Mouse (Mus musculus) intestine, embryonic 15.5 days (tissue): ENCODE data around the gene Mob3a. TPM values are rescaled to one million over a fixed set of nuclear protein-coding genes. Genes with fewer than 3 reads are reported as not detected.
"Not testable (repeated sequence)": the region's sequence is repeated elsewhere in the genome, so short reads cannot be mapped to it uniquely, and the experiment has no call there.

ENCODE experiments used
- ATAC-seq: fragments of 200-750 bp; cut with Nextera tagmentation; 2 replicates; pipeline ENCODE4 v1.8.0; 2017; ENCODE audit warnings: moderate TSS enrichment, moderate library complexity
- H3K27ac ChIP-seq: fragments of 300-500 bp; sonication (generic); 2 replicates; pipeline ENCODE4 v1.5.1; 2015; ENCODE audit warnings: mild to moderate bottlenecking, inconsistent platforms
- H3K27me3 ChIP-seq: fragments of 300-500 bp; sonication (generic); replicated peaks from 2 replicates; pipeline ENCODE4 v1.6.1; 2015; ENCODE audit warnings: inconsistent platforms
- H3K36me3 ChIP-seq: fragments of 300-500 bp; sonication (generic); 2 replicates; pipeline ENCODE4 v1.6.1; 2015; ENCODE audit warnings: inconsistent platforms
- H3K4me1 ChIP-seq: fragments of 300-500 bp; sonication (generic); replicated peaks from 2 replicates; pipeline ENCODE4 v1.6.1; 2015; ENCODE audit warnings: inconsistent platforms
- H3K4me2 ChIP-seq: fragments of 300-500 bp; sonication (generic); replicated peaks from 2 replicates; pipeline ENCODE4 v1.6.1; 2015; ENCODE audit warnings: mild to moderate bottlenecking, inconsistent platforms
- H3K4me3 ChIP-seq: fragments of 300-500 bp; sonication (generic); replicated peaks from 2 replicates; pipeline ENCODE4 v1.5.1; 2015; ENCODE audit warnings: inconsistent platforms
- H3K9ac ChIP-seq: fragments of 300-500 bp; sonication (generic); 2 replicates; pipeline ENCODE4 v1.6.1; 2015; ENCODE audit warnings: inconsistent platforms
- H3K9me3 ChIP-seq: fragments of 300-500 bp; sonication (generic); 2 replicates; pipeline ENCODE4 v1.6.1; 2016; ENCODE audit warnings: inconsistent platforms
- WGBS: fragments of 180-500 bp; shearing (Covaris S2); methylation state at CpG from one replicate; pipeline ENCODE4 v1.1.7; 2015; 5-methylcytosine and 5-hydroxymethylcytosine counted together
- polyA plus RNA-seq: library from polyadenylated mRNA; unstranded; fragments of >200 nt; fragmentation: Nextera tagmentation; extraction: Ambion mirVana; gene quantifications from 2 replicates; pipeline ENCODE4 v1.2.1, GENCODE M21; 2015

Mob3a gene
- polyA plus RNA-seq, 1 experiment from 2014 or later = 40.4 TPM

- Histone ChIP-seq H3K4me3 (peak overlapping the region; percentile 83), H3K27me3 (no peaks in the 10 kb centered on the region), H3K36me3 (no peaks in the 10 kb centered on the region), H3K4me1 (peaks cover 30% of the 10 kb centered on the region), H3K9ac (peak overlapping the region; percentile 92), H3K9me3 (no peaks in the 10 kb centered on the region), H3K4me2 (peak overlapping the region; percentile 83), H3K27ac (peak overlapping the region; percentile 71; the same call in 1 of the 2 replicates)
- WGBS = 2% methylated on average over 10 of the region's 12 CpGs
- ATAC-seq = peak; percentile 24
Observed at GRCm38 (mm10) chr10:80655406-80656129, 46.2 kb downstream of the Mob3a start.

GRCm38 (mm10) chr10:80654866-80655265 lies 46.9 kb downstream of the Mob3a start:
- Histone ChIP-seq H3K27me3 (no peaks in the 10 kb centered on the region), H3K4me3 (peak overlapping the region; percentile 83), H3K9me3 (no peaks in the 10 kb centered on the region), H3K27ac (no peak overlapping the region), H3K36me3 (no peaks in the 10 kb centered on the region), H3K9ac (peak overlapping the region; percentile 92; the same call in 1 of the 2 replicates), H3K4me1 (peaks cover 30% of the 10 kb centered on the region), H3K4me2 (peak overlapping the region; percentile 83)
- ATAC-seq = no peak
- 81% methylated on average over 6 of the region's 6 CpGs for WGBS

GRCm38 (mm10) chr10:80653156-80653720 lies 48.5 kb downstream of the Mob3a start:
- H3K9ac ChIP-seq = no peak overlapping the region
- no peak overlapping the region for H3K27ac ChIP-seq
- ATAC-seq = no peak
- no peak overlapping the region for H3K4me3 ChIP-seq
- no peaks in the 10 kb centered on the region for H3K27me3 ChIP-seq
- no peaks in the 10 kb centered on the region for H3K36me3 ChIP-seq
- H3K9me3 ChIP-seq = no peaks in the 10 kb centered on the region
- H3K4me2 ChIP-seq = no peak overlapping the region
- 86% methylated on average over 6 of the region's 6 CpGs for WGBS
- peaks cover 28% of the 10 kb centered on the region for H3K4me1 ChIP-seq

GRCm38 (mm10) chr10:80650392-80650791 lies 51.4 kb downstream of the Mob3a start:
- Histone ChIP-seq H3K4me1 (peaks cover 16% of the 10 kb centered on the region), H3K27ac (no peak overlapping the region), H3K4me2 (no peak overlapping the region), H3K9ac (no peak overlapping the region), H3K9me3 (no peaks in the 10 kb centered on the region), H3K36me3 (peaks cover 15% of the 10 kb centered on the region), H3K27me3 (no peaks in the 10 kb centered on the region), H3K4me3 (no peak overlapping the region)
- no peak for ATAC-seq
- 91% methylated on average over 10 of the region's 10 CpGs for WGBS

GRCm38 (mm10) chr10:80649910-80650309 lies 51.9 kb downstream of the Mob3a start:
- peaks cover 19% of the 10 kb centered on the region for H3K36me3 ChIP-seq
- WGBS = 91% methylated on average over 6 of the region's 6 CpGs

DNA sequence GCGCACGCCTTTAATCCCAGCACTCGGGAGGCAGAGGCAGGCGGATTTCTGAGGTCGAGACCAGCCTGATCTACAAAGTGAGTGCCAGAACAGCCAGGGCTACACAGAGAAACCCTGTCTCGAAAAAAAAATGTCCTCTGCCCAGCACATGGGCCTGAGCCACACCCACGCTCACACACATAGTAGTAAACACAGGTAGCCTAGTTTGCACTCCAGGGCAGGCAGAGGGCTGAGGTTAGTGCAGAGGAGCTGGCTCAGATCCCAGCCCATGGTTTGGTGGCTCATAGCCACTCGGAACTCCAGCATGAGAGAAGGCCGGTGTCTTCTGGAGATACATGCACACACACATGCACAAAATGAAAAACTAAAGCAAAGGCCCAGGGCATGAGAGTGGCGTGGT lies 54.8 kb downstream of the Mob3a start:
- H3K9ac ChIP-seq = no peak overlapping the region
- H3K4me2 ChIP-seq = no peak overlapping the region
- peaks cover 40% of the 10 kb centered on the region for H3K36me3 ChIP-seq
- no peak overlapping the region for H3K27ac ChIP-seq
- 92% methylated on average over 10 of the region's 10 CpGs for WGBS
- H3K4me3 ChIP-seq = no peak overlapping the region
- H3K4me1 ChIP-seq = no peaks in the 10 kb centered on the region
- no peak for ATAC-seq
- H3K27me3 ChIP-seq = no peaks in the 10 kb centered on the region
- no peaks in the 10 kb centered on the region for H3K9me3 ChIP-seq

More at GRCm38 (mm10) chr10:80649910-80650309, 51.9 kb downstream of the Mob3a start:
- not testable (repeated sequence) for H3K27ac ChIP-seq, H3K27me3 ChIP-seq, H3K4me2 ChIP-seq, H3K9ac ChIP-seq, H3K9me3 ChIP-seq, H3K4me3 ChIP-seq, ATAC-seq
- H3K4me1 ChIP-seq = peaks cover 11% of the 10 kb centered on the region

GRCm38 (mm10) chr10:80635345-80635744 lies 66.4 kb downstream of the Mob3a start:
- Histone ChIP-seq H3K27ac (no peak overlapping the region), H3K9ac (no peak overlapping the region), H3K4me1 (no peaks in the 10 kb centered on the region), H3K4me2 (no peak overlapping the region), H3K36me3 (peaks cover 56% of the 10 kb centered on the region), H3K9me3 (no peaks in the 10 kb centered on the region), H3K4me3 (no peak overlapping the region), H3K27me3 (no peaks in the 10 kb centered on the region)
- ATAC-seq = peak; percentile 15; the same call in 1 of the 2 replicates
- WGBS = 65% methylated on average over 6 of the region's 6 CpGs

Other genes with a start within 250 kb of the Mob3a start
- 0.06 and 0.10 TPM in 2 replicates for gene Onecut3, start 207.1 kb downstream of the Mob3a start, polyA plus RNA-seq
- 0.09 and 0.19 TPM in 2 replicates for gene Atp8b3, start 162.9 kb downstream of the Mob3a start, polyA plus RNA-seq
- gene Rexo1, start 140.4 kb downstream of the Mob3a start, polyA plus RNA-seq = 23.6 and 25.0 TPM in 2 replicates
- gene Klf16, start 124.7 kb downstream of the Mob3a start, polyA plus RNA-seq = 8.3 TPM in 2 replicates
- gene Abhd17a, start 111.6 kb downstream of the Mob3a start, polyA plus RNA-seq = 95.7 and 101 TPM in 2 replicates
- 105 and 114 TPM in 2 replicates for gene Scamp4, start 99.1 kb downstream of the Mob3a start, polyA plus RNA-seq
- gene Adat3, start 99.1 kb downstream of the Mob3a start, polyA plus RNA-seq = 6.4 and 6.6 TPM in 2 replicates
- 3.9 and 4.1 TPM in 2 replicates for gene Gm49322, start 96.0 kb downstream of the Mob3a start, polyA plus RNA-seq
- gene Csnk1g2, start 79.1 kb downstream of the Mob3a start, polyA plus RNA-seq = 134 and 152 TPM in 2 replicates
- gene Btbd2, start 44.9 kb downstream of the Mob3a start, polyA plus RNA-seq = 54.9 and 62.4 TPM in 2 replicates
- 68.8 and 73.0 TPM in 2 replicates for gene Mknk2, start 23.9 kb downstream of the Mob3a start, polyA plus RNA-seq
- gene Izumo4, start 207 bp upstream of the Mob3a start, polyA plus RNA-seq = 22.3 and 26.5 TPM in 2 replicates
- 70.5 and 71.4 TPM in 2 replicates for gene Ap3d1, start 40.3 kb upstream of the Mob3a start, polyA plus RNA-seq
- gene Dot1l, start 53.2 kb upstream of the Mob3a start, polyA plus RNA-seq = 12.0 and 14.2 TPM in 2 replicates
- gene Sf3a2, start 96.2 kb upstream of the Mob3a start, polyA plus RNA-seq = 63.7 and 69.7 TPM in 2 replicates
- 132 and 133 TPM in 2 replicates for gene Plekhj1, start 96.6 kb upstream of the Mob3a start, polyA plus RNA-seq
- not detected in 2 replicates for gene Amh, start 103.3 kb upstream of the Mob3a start, polyA plus RNA-seq
- 0.88 and 1.2 TPM in 2 replicates for gene Jsrp1, start 111.5 kb upstream of the Mob3a start, polyA plus RNA-seq
- gene Oaz1, start 124.7 kb upstream of the Mob3a start, polyA plus RNA-seq = 1,393 and 1,601 TPM in 2 replicates
- 0.05 and 0.09 TPM in 2 replicates for gene Lingo3, start 142.1 kb upstream of the Mob3a start, polyA plus RNA-seq
- 270 and 286 TPM in 2 replicates for gene Lsm7, start 153.2 kb upstream of the Mob3a start, polyA plus RNA-seq
- gene Sppl2b, start 153.3 kb upstream of the Mob3a start, polyA plus RNA-seq = 34.8 and 37.8 TPM in 2 replicates
- gene Tmprss9, start 169.9 kb upstream of the Mob3a start, polyA plus RNA-seq = 0.05 TPM in 1 of 2 replicates, not detected in the other
- 363 and 364 TPM in 2 replicates for gene Timm13, start 199.0 kb upstream of the Mob3a start, polyA plus RNA-seq
- gene Lmnb2, start 216.3 kb upstream of the Mob3a start, polyA plus RNA-seq = 41.0 and 42.6 TPM in 2 replicates
- 26.6 and 29.9 TPM in 2 replicates for gene Gadd45b, start 228.1 kb upstream of the Mob3a start, polyA plus RNA-seq